Mouse (Mus musculus) bone marrow macrophage, adult 2 months (primary cell): ENCODE measurements around the gene Sh3rf1.

ENCODE experiments used
- CTCF ChIP-seq: IDR thresholded peaks from 2 replicates; pipeline ENCODE4 v1.5.1; 2012; ENCODE audit warnings: low read depth, mild to moderate bottlenecking, low read length, moderate library complexity
- POLR2A ChIP-seq: IDR thresholded peaks from 2 replicates; pipeline ENCODE4 v1.6.1; 2012; ENCODE audit warnings: mild to moderate bottlenecking, low read depth, low read length, borderline replicate concordance

GRCm38 (mm10) chr8:61295040-61295439, 71.4 kb downstream of the Sh3rf1 start:
- TF ChIP-seq POLR2A: no peak
- TF ChIP-seq CTCF: no peak
